Mouse (Mus musculus) lung, adult 2 months (tissue): Measurements from ENCODE around the gene Ak3. TPM values are rescaled to one million over a fixed set of nuclear protein-coding genes. Genes with fewer than 3 reads are reported as not detected.

Experiments
- DNase-seq: peaks from one replicate; pipeline ENCODE4 v3.0.0; 2022
- H3K4me1 ChIP-seq: fragments of 200-500 bp; 2 replicates; pipeline ENCODE4 v1.6.1; 2011; ENCODE audit warnings: low read length; ENCODE audit not compliant: control insufficient read depth, insufficient read depth
- H3K4me3 ChIP-seq: fragments of 200-500 bp; replicated peaks from 2 replicates; pipeline ENCODE3; 2011; ENCODE audit warnings: low read depth, mild to moderate bottlenecking, control low read depth, low read length; ENCODE audit errors: extremely low read depth
- CTCF ChIP-seq: fragments of 200-500 bp; IDR thresholded peaks from 2 replicates; pipeline ENCODE4 v1.5.1; 2011; ENCODE audit warnings: mild to moderate bottlenecking, low read length, control low read depth; ENCODE audit not compliant: insufficient read depth
- POLR2A ChIP-seq: fragments of 200-500 bp; IDR thresholded peaks from 2 replicates; pipeline ENCODE4 v1.6.1; 2011; ENCODE audit warnings: low read depth, mild to moderate bottlenecking, control low read depth, low read length, borderline replicate concordance; ENCODE audit errors: extremely low read depth
- WGBS: fragments of 180-500 bp; shearing (Covaris S2); methylation state at CpG from one replicate; pipeline ENCODE4 v1.1.7; 2018; 5-methylcytosine and 5-hydroxymethylcytosine counted together
- polyA plus RNA-seq: library from polyadenylated mRNA; depleted of rRNA; stranded (reverse); fragments of >200 nt; gene quantifications from 2 replicates; pipeline ENCODE4 v1.2.3, GENCODE M21; 2012

Ak3 gene
- polyA plus RNA-seq, 1 experiment, result 73.6 TPM

DNA sequence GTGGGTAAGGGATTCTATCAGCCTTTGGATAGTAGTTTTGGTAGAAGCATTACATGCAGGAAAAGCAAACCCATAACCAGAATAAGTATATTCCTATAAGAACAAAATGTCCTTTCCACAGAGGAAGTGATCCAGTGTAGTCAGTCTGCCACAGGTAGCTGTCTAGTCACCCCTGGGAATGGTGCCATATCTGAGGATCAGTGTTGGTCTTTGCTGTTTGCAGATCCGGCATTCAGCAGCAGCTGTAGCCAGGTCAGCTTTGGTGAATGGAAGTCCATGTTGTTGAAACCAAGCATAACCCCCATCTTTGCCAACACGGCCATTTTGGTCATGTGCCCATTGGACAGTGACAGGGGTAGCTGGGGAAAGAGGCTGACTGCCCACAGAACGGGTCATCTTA lies 16.0 kb downstream of the Ak3 start:
- no peak for DNase-seq
- H3K4me3 ChIP-seq, result no peak overlapping the region
- WGBS, result 77% methylated on average over 3 of the region's 3 CpGs
- H3K4me1 ChIP-seq, result peaks cover 12% of the 10 kb centered on the region
- TF ChIP-seq POLR2A (no peak), CTCF (no peak)

DNA sequence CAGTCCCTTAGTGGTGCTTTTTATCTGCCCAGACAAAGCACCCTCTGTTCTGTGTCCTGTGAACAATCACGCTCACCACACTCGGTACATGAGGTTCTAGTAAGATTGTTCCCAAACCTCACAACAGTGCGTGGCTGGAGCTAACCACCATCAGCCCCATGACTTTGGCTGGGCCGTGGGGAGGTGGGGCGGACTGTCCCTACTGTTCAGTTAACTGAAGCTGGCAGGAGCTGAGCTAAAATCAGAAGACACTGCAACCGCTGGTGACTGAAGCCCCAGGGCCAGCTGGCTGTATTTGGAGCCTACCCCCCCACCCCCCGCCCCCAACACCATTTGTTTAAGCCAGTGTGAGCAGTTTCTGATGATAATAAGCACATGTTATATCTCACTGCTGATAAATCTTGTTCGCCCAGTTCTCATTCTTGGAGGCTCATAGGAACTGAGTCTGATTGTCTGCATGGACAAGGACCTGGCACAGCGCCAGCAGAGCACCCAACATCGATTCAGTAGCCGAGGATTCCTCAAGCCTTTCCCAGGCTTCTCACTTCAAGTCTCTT lies 23.3 kb downstream of the Ak3 start:
- no peak overlapping the region for H3K4me3 ChIP-seq
- no peak for DNase-seq
- TF ChIP-seq CTCF (no peak), POLR2A (no peak)
- H3K4me1 ChIP-seq, result peaks cover 9% of the 10 kb centered on the region
- 62% methylated on average over 11 of the region's 11 CpGs for WGBS

DNA sequence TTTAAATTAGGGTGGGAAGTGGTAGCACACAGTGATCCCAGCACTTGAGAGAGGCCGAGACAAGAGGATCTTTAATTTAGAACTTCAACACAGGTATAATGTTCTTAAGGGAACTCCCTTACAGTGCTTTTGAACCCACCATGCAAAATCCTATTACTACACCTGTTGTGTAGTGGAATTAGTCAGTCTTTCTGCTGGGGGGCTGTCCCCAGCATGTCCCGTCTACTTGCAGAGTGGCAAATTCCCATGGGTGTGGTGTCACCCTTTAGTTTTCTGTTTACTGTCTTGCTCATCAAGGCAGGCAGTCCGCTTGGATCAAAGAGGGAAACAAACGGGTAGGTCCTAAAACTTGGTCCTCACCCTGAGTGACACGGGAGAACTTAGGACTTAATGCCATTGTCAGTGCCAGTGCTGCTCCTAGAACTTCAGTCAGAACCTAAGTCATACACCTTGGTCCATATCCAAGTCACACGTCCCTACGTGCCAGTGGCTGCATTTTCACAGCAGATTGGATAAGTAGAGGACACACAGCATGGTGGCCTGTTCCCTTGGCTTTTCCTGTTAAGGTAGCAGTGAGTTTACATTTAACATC lies 25.9 kb downstream of the Ak3 start:
- peaks cover under 1% of the 10 kb centered on the region; the same call in 1 of the 2 replicates for H3K4me1 ChIP-seq
- 84% methylated on average over 7 of the region's 7 CpGs for WGBS
- TF ChIP-seq CTCF (no peak), POLR2A (no peak)
- H3K4me3 ChIP-seq, result no peak overlapping the region
- DNase-seq, result no peak

DNA sequence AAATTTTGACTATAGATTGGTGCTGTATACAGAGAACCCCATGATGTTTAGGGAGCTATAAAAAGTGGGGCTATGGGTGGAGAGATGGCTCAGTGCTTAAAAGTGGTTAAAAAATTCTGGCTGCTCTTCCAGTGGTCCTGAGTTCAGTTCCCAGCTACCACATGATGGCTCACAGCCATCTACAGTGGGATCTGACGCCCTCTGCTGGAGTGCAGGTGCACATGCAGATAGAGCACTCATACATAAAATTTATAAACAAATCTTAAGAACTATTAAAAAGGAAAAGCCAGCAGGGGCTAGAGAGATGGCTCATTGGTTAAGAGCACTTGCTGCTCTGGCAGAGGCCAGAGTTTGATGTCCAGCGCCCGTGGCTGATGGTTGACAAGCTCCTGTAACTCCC lies 28.1 kb downstream of the Ak3 start:
- TF ChIP-seq CTCF, result peak; percentile 47
- TF ChIP-seq POLR2A, result no peak
- H3K4me1 ChIP-seq, result no peaks in the 10 kb centered on the region
- 91% methylated on average over 3 of the region's 3 CpGs for whole genome bisulfite sequencing
- no peak for DNase-seq
- no peak overlapping the region for H3K4me3 ChIP-seq

DNA sequence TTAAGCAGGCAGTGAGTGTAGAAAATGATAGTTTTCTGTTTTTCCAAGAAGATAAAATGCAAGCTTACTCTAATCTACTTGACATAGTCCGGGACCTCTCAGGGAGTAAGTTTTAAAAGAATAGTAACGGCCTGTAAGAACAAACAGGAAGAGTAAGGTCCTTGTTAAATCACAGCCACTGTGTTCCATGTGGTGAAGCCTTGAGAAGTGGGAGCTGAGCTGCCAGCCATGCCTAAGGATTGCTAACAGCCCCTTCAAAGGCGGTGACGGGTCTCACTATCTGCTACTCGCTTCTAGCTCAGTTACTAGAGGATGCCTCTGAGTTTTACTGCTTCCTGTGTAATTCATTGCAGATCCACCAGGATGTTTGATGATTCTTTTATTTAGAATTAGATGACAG lies 31.0 kb downstream of the Ak3 start:
- 43% methylated on average over 5 of the region's 5 CpGs for whole genome bisulfite sequencing

DNA sequence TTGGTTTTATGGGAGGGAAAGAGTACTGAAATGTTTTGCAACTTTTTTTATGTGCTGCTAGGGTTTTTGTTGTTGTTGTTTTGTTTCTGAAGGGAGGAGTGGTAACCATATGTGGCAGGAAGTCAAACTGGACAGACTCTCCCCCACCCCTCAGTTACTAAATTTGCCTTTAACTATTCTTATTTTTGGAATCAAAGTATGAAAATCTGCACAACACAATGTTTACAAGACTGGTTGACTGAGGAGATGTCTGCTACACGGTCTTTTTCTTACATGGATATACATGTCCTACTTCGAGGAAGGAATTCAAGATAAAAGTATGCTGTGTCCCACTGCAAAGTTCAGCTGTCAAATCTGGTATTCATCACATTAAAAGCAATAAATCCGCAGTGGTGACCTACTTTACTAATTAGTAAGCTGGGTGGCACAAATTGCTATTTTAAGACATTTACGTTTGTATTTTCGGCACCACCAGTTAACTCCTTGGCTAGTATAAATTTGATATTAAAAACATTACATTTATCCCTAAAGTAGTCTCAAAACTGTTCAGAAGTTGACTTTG lies 31.5 kb downstream of the Ak3 start:
- 69% methylated on average over 5 of the region's 5 CpGs for WGBS
- no peak for DNase-seq
- no peak for TF ChIP-seq CTCF
- no peak for TF ChIP-seq POLR2A
- no peaks in the 10 kb centered on the region for H3K4me1 ChIP-seq
- H3K4me3 ChIP-seq, result no peak overlapping the region

More for the DNA sequence above, 31.0 kb downstream of the Ak3 start:
- DNase-seq, result no peak
- H3K4me1 ChIP-seq, result no peaks in the 10 kb centered on the region
- H3K4me3 ChIP-seq, result no peak overlapping the region
- TF ChIP-seq CTCF, result no peak
- TF ChIP-seq POLR2A, result no peak

DNA sequence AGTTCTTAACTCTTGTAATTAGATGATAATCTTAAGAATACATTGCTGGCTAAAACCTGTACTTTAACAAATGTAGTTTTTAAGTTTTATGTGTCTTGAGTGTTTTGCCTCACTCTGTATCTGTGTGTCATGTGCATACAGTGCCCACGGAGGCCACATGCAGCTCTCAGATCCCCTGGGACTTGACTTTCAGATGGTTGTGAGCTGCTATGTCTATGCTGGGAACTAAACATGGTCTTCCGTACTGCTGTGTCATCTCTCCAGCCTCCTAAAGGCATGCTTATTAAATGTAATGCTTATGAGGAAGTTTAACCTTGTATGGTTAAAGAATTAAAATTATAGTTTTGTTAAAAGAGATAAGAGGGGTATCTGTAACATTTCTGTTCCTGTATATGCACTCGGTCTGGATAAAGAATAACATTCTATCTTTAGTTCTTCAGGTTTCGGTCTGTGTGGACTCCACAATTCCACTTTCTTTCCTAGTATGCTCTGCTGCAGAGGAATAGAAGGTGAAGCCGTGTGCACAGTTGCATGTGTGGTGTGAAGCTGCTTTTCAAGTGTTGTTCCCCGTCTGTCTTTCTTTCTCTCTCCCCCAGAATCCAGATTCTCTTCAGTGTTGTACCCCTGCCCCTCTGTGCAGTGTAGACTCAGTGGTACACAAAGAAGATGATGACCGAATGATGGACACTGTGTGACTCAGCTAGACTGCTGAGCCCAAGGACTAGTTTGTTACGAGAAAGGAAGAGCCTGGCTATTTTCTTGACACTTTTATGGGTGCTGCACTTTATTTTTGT lies 32.2 kb downstream of the Ak3 start:
- Histone ChIP-seq H3K4me1 (no peaks in the 10 kb centered on the region), H3K4me3 (no peak overlapping the region)
- 79% methylated on average over 8 of the region's 8 CpGs for WGBS
- no peak for DNase-seq
- TF ChIP-seq CTCF, result no peak
- TF ChIP-seq POLR2A, result no peak

DNA sequence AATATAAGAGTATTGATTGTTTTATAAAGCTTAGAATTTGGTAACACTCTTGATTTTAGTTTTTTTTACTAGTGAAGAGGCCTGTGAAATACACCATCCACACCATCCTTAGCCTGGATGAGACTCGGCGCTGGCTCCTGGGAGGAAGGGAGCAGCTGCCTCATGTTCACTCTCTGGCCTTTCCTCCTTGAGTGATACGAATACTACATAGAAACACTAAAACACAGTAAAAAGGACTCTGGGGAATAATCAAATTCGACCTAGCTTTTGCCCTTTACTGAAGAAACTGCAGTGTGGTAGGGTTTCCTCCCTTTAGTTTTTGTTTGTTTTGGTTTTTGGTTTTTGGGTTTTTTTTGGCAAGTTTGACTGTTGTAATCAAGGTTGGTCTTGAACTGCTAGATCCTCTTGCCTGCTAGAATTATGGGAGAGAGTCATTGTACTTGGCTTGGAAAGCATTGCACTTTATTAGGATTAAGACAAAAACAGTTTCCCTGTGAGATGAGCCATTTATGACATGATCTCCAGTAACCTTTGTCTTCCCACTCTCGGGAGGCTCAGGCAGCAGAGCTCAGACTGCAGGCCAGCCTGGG lies 33.2 kb downstream of the Ak3 start:
- no peaks in the 10 kb centered on the region for H3K4me1 ChIP-seq
- no peak overlapping the region for H3K4me3 ChIP-seq
- DNase-seq, result no peak
- 73% methylated on average over 5 of the region's 5 CpGs for WGBS
- no peak for TF ChIP-seq POLR2A
- TF ChIP-seq CTCF, result no peak

DNA sequence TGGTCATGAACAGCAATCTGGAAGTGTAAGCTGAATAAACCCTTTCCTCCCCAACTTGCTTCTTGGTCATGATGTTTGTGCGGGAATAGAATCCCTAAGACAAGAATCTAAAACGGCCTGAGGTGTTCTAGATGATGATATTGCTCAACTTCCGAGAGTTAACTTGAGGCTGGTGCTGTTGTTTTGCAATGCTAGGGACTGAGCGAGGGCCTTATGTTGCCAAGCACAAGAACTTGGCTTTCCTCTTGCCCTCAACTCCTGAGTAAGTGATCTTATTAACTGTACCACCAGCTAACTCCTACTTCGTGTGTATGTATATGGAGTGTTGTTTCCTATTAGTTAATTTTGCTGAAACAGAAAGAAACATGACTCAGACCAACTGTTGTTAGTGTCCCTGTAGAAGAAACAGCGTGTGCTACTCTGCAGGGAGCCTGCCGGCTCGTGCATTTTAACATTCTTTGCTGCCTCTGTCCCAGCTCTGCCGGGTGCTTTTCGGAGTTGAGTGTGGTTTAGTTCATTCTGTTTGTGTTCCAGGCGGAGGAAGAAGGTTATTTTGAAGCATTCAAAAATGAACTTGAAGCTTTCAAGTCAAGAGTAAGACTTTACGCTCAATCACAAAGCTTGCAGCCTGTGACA lies 36.3 kb downstream of the Ak3 start:
- H3K4me3 ChIP-seq, result no peak overlapping the region
- DNase-seq, result no peak
- WGBS, result 77% methylated on average over 12 of the region's 12 CpGs
- no peaks in the 10 kb centered on the region for H3K4me1 ChIP-seq
- TF ChIP-seq CTCF, result no peak
- no peak for TF ChIP-seq POLR2A
